Mouse (Mus musculus): ENCODE measurements around the gene Hbq1b. TPM values are rescaled to one million over a fixed set of nuclear protein-coding genes. Genes with fewer than 3 reads are reported as not detected.

Gene Hbq1b
- total RNA-seq, 2 experiments from 2014 or later: 1.4 to 2.2 TPM

DNA sequence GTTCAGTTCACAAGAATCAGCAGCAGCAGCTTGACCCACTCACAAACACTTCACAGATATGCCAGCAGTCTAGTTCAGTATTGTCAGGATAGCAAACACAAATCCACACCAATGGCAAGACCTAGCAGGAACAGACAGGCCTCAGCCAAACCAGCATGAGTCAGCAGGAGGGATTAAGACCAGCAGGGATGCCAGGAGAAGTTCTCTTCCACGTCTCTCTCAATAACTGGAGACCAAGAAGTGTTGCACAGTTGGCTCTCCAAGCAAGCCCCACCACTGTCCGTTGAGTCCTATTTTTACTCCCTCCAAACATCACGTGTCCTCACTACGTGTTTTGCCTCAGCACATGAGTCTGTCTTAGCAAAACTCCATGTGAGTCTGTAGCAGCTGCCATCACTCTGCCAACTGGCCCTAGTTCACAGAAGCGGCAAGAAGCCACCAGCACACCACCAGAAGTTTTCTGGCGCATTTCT is 49.7 kb downstream of the Hbq1b start:
- no peak for DNase-seq (ENCODE audit: low spot score in 2 of 2)

More for the DNA sequence above, 49.7 kb downstream of the Hbq1b start:
- intact Hi-C loops (cut with DNase I): loop anchor here (10.0 kb wide), 1 partner anchor 52 kb away; the partner anchor contains the start of genes Hba-a1 and Hbq1b

Other genes with a start within 250 kb of the Hbq1b start
- gene Il9r, start 86.7 kb upstream of the Hbq1b start, total RNA-seq (2021): not detected
- gene Snrnp25, start 81.5 kb upstream of the Hbq1b start, total RNA-seq (2021): 10 to 100 TPM; 24.9 to 26.2 TPM
- gene Rhbdf1, start 64.7 kb upstream of the Hbq1b start, total RNA-seq (2021): 10 to 100 TPM; 16.5 to 18.0 TPM
- gene Mpg, start 60.5 kb upstream of the Hbq1b start, total RNA-seq (2021): 10 to 100 TPM; 18.7 to 20.5 TPM
- gene Nprl3, start 19.3 kb upstream of the Hbq1b start, total RNA-seq (2021): 10 to 100 TPM; 47.0 to 57.0 TPM
- gene Hba-x, start 10.6 kb upstream of the Hbq1b start, total RNA-seq (2021): not detected
- 100 to 1,000 TPM; 855 to 863 TPM for gene Hba-a1, start 3.5 kb upstream of the Hbq1b start, total RNA-seq (2021)
- 100 to 1,000 TPM; 768 to 806 TPM for gene Hba-a2, start 9.5 kb downstream of the Hbq1b start, total RNA-seq (2021)
- 1 to 10 TPM in 1 of 2 experiments, not detected in 1; 1.1 TPM for gene Hbq1a, start 13.1 kb downstream of the Hbq1b start, total RNA-seq (2021)
- 10 to 100 TPM; 20.7 to 23.2 TPM for gene Sh3pxd2b, start 60.9 kb downstream of the Hbq1b start, total RNA-seq (2021)
- gene Ubtd2, start 168.4 kb downstream of the Hbq1b start, total RNA-seq (2021): 10 to 100 TPM; 52.7 to 53.0 TPM
- 1 to 10 TPM in 1 of 2 experiments, not detected in 1; 1.6 TPM for gene Efcab9, start 245.1 kb downstream of the Hbq1b start, total RNA-seq (2021)
- 1 to 10 TPM; 6.3 to 7.2 TPM for gene Stk10, start 246.3 kb downstream of the Hbq1b start, total RNA-seq (2021)